Mouse (Mus musculus): ENCODE data around the gene Psen2. TPM values are rescaled to one million over a fixed set of nuclear protein-coding genes. Genes with fewer than 3 reads are reported as not detected.
A peak's percentile ranks its signal among the peaks of the same experiment; 100 is the strongest.

The Psen2 gene
- polyA plus RNA-seq, 1 experiment, result 93.6 TPM

GRCm38 (mm10) chr1:180208370-180208769 lies 54.9 kb downstream of the Psen2 start:
- H3K4me3 ChIP-seq (ENCODE audit: extremely low read depth, insufficient read depth, insufficient read length), result no peak overlapping the region
- H3K36me3 ChIP-seq (ENCODE audit: control insufficient read depth, insufficient read depth, low read length), result no peaks in the 10 kb centered on the region
- H3K27me3 ChIP-seq (ENCODE audit: control insufficient read depth, insufficient read depth, low read length), result no peaks in the 10 kb centered on the region
- WGBS, result 96% methylated on average over 3 of the region's 3 CpGs
- no peaks in the 10 kb centered on the region for H3K4me1 ChIP-seq (ENCODE audit: control insufficient read depth, insufficient read depth, insufficient read length)
- H3K27ac ChIP-seq (ENCODE audit: insufficient read depth, low read length), result no peak overlapping the region
- no peak for TF ChIP-seq CTCF (IDR thresholded peaks at IDR 0.05; ENCODE audit: extremely low read depth, insufficient read depth, insufficient read length, insufficient replicate concordance)
- TF ChIP-seq POLR2A (IDR thresholded peaks at IDR 0.05; ENCODE audit: low read depth, low read length), result no peak
- no peak for DNase-seq (ENCODE audit: low read depth in 1 of 2, low spot score in 2 of 2)

- Histone ChIP-seq H3K4me1 (ENCODE audit: control insufficient read depth, insufficient read depth, insufficient read length) (peaks cover 4% of the 10 kb centered on the region; the same call in 1 of the 2 replicates), H3K27ac (ENCODE audit: insufficient read depth, low read length) (no peak overlapping the region), H3K4me3 (ENCODE audit: extremely low read depth, insufficient read depth, insufficient read length) (no peak overlapping the region), H3K27me3 (ENCODE audit: control insufficient read depth, insufficient read depth, low read length) (no peaks in the 10 kb centered on the region), H3K36me3 (ENCODE audit: control insufficient read depth, insufficient read depth, low read length) (no peaks in the 10 kb centered on the region)
- DNase-seq (ENCODE audit: low read depth in 1 of 2, low spot score in 2 of 2), result no peak
- WGBS, result 84% methylated on average over 5 of the region's 5 CpGs
- TF ChIP-seq CTCF (IDR thresholded peaks at IDR 0.05; ENCODE audit: extremely low read depth, insufficient read depth, insufficient read length, insufficient replicate concordance) (no peak), POLR2A (IDR thresholded peaks at IDR 0.05; ENCODE audit: low read depth, low read length) (no peak)
These were observed 62.5 kb downstream of the Psen2 start for GRCm38 (mm10) chr1:180200722-180201121.

- peaks cover 7% of the 10 kb centered on the region; the same call in 1 of the 2 replicates for H3K4me1 ChIP-seq (ENCODE audit: control insufficient read depth, insufficient read depth, insufficient read length)
- TF ChIP-seq POLR2A (IDR thresholded peaks at IDR 0.05; ENCODE audit: low read depth, low read length) (no peak), CTCF (IDR thresholded peaks at IDR 0.05; ENCODE audit: extremely low read depth, insufficient read depth, insufficient read length, insufficient replicate concordance) (no peak)
- DNase-seq (ENCODE audit: low read depth in 1 of 2, low spot score in 2 of 2), result no peak
These were observed 63.6 kb downstream of the Psen2 start for GRCm38 (mm10) chr1:180199715-180200050.

GRCm38 (mm10) chr1:180198959-180199714 lies 64.1 kb downstream of the Psen2 start, which contains the start of gene Coq8a:
TSS of gene Coq8a (minus strand) at chr1:180199602.
- TF ChIP-seq POLR2A (IDR thresholded peaks at IDR 0.05; ENCODE audit: low read depth, low read length) (peak; percentile 69), CTCF (IDR thresholded peaks at IDR 0.05; ENCODE audit: extremely low read depth, insufficient read depth, insufficient read length, insufficient replicate concordance) (no peak)
- WGBS, result 11% methylated on average over 4 of the region's 4 CpGs
- H3K36me3 ChIP-seq (ENCODE audit: control insufficient read depth, insufficient read depth, low read length), result no peaks in the 10 kb centered on the region
- H3K27me3 ChIP-seq (ENCODE audit: control insufficient read depth, insufficient read depth, low read length), result no peaks in the 10 kb centered on the region
- peak; percentile 50 to 91 for DNase-seq (ENCODE audit: low read depth in 1 of 2, low spot score in 2 of 2)
- H3K4me3 ChIP-seq (ENCODE audit: extremely low read depth, insufficient read depth, insufficient read length), result peak within 1 kb of the TSS; percentile 52
- H3K4me1 ChIP-seq (ENCODE audit: control insufficient read depth, insufficient read depth, insufficient read length), result peaks cover 7% of the 10 kb centered on the region; the same call in 1 of the 2 replicates
- peak within 1 kb of the TSS; percentile 95 for H3K27ac ChIP-seq (ENCODE audit: insufficient read depth, low read length)

More at GRCm38 (mm10) chr1:180199715-180200050, 63.6 kb downstream of the Psen2 start:
- Histone ChIP-seq H3K4me3 (ENCODE audit: extremely low read depth, insufficient read depth, insufficient read length) (no peak overlapping the region), H3K27ac (ENCODE audit: insufficient read depth, low read length) (peak overlapping the region; percentile 95), H3K27me3 (ENCODE audit: control insufficient read depth, insufficient read depth, low read length) (no peaks in the 10 kb centered on the region), H3K36me3 (ENCODE audit: control insufficient read depth, insufficient read depth, low read length) (no peaks in the 10 kb centered on the region)
- WGBS, result 26% methylated on average over 4 of the region's 4 CpGs

- H3K27ac ChIP-seq (ENCODE audit: insufficient read depth, low read length), result peak overlapping the region; percentile 81
- H3K27me3 ChIP-seq (ENCODE audit: control insufficient read depth, insufficient read depth, low read length), result no peaks in the 10 kb centered on the region
- TF ChIP-seq CTCF (IDR thresholded peaks at IDR 0.05; ENCODE audit: extremely low read depth, insufficient read depth, insufficient read length, insufficient replicate concordance) (no peak), POLR2A (IDR thresholded peaks at IDR 0.05; ENCODE audit: low read depth, low read length) (no peak)
- peaks cover 12% of the 10 kb centered on the region; the same call in 1 of the 2 replicates for H3K4me1 ChIP-seq (ENCODE audit: control insufficient read depth, insufficient read depth, insufficient read length)
- WGBS, result 73% methylated on average over 3 of the region's 3 CpGs
- no peaks in the 10 kb centered on the region for H3K36me3 ChIP-seq (ENCODE audit: control insufficient read depth, insufficient read depth, low read length)
- no peak overlapping the region for H3K4me3 ChIP-seq (ENCODE audit: extremely low read depth, insufficient read depth, insufficient read length)
- peak in 1 of 2 experiments; percentile 43 for DNase-seq (ENCODE audit: low read depth in 1 of 2, low spot score in 2 of 2)
These were observed 65.3 kb downstream of the Psen2 start for GRCm38 (mm10) chr1:180197956-180198355.

GRCm38 (mm10) chr1:180196508-180196907 lies 66.7 kb downstream of the Psen2 start:
- TF ChIP-seq POLR2A (IDR thresholded peaks at IDR 0.05; ENCODE audit: low read depth, low read length) (no peak), CTCF (IDR thresholded peaks at IDR 0.05; ENCODE audit: extremely low read depth, insufficient read depth, insufficient read length, insufficient replicate concordance) (no peak)
- Histone ChIP-seq H3K27ac (ENCODE audit: insufficient read depth, low read length) (peak overlapping the region; percentile 77; the same call in 1 of the 2 replicates), H3K4me1 (ENCODE audit: control insufficient read depth, insufficient read depth, insufficient read length) (peaks cover 22% of the 10 kb centered on the region; the same call in 1 of the 2 replicates), H3K36me3 (ENCODE audit: control insufficient read depth, insufficient read depth, low read length) (no peaks in the 10 kb centered on the region), H3K4me3 (ENCODE audit: extremely low read depth, insufficient read depth, insufficient read length) (no peak overlapping the region), H3K27me3 (ENCODE audit: control insufficient read depth, insufficient read depth, low read length) (no peaks in the 10 kb centered on the region)
- DNase-seq (ENCODE audit: low read depth in 1 of 2, low spot score in 2 of 2), result no peak
- WGBS, result 96% methylated on average over 9 of the region's 9 CpGs

All from spleen, adult 2 months (tissue).